Mouse (Mus musculus) fibroblast of lung, adult 2 months (primary cell): ENCODE results near the gene Best3.
"Not testable (repeated sequence)": the region's sequence is repeated elsewhere in the genome, so short reads cannot be mapped to it uniquely, and the experiment has no call there.

Source experiments
- DNase-seq: peaks from one replicate; pipeline ENCODE4 v3.0.0-alpha.2; 2011; ENCODE audit warnings: low read depth

The Best3 gene

DNA sequence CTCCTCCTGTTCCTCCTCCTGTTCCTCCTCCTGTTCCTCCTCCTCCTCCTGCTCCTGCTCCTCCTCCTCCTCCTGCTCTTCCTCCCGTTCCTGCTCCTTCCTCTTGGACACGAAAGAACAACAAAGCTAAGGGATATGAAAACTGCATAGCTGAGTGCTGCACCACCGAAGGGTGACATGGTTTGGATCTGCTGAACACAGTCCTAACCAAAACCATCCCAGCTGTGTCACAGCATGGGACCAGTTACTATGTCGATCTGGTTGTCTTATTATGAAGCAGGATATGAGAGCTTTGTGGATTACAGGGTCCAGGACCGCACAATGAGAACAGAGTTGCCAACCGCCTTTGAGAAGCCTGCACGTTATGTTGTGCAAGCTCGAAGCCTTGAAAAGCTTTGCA, 40.1 kb downstream of the Best3 start:
- no peak for DNase-seq

DNA sequence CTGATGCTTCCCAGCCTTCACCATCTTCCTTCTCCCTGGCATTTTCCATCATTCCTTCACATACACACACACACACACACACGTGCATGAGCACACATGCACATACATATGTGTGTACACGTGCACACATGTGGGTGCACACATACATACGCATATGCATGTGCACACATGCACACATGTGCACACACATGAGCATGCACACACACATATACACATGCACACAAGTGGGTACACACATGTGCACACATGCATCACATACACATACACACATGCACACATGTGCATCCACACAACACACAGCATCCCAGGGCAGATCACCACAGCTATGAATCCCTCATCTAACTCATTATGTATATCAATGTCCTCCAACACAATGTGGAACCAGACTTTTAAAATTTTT, 45.0 kb downstream of the Best3 start:
- DNase-seq, result no peak

GRCm38 (mm10) chr10:117033785-117034184, 47.7 kb downstream of the Best3 start:
- peak; percentile 69 for DNase-seq

- DNase-seq, result no peak
These were observed 54.2 kb downstream of the Best3 start for GRCm38 (mm10) chr10:117040355-117040754.

GRCm38 (mm10) chr10:117042295-117042694, 56.2 kb downstream of the Best3 start:
- DNase-seq, result no peak

DNA sequence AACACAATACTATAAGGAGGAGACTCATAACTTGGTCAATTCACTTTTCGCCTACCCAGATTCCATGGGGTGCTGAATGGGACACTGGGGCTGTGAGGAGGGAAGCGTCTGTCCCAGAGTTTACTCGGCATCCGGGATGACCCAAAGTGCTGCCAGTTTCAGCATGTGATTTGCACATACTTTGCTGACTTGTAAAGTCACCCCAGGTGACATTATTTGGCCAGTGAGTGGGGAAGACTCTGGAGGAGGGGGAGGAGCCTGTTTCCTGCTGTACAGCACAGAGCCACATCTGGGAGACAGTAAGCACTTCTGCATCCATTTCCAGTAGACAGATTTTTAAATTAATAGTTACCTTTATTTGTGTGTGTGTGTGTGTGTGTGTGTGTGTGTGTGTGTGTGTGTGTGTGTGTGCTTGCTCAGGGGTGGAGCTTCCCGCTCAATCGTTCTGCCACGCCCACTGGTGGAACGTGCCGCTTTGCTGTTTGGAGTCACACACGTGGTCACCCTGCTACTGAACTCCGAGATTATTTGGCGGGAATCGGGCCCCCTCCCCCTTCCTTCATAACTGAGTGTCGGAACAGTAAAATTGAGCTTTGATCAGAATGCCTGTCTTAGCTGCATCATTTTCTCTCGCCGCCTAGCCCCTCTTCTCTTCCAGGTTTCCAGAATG, 57.5 kb downstream of the Best3 start:
- not testable (repeated sequence) for DNase-seq

- DNase-seq, result no peak
These were observed 59.3 kb downstream of the Best3 start, which contains the start of gene Lrrc10 for GRCm38 (mm10) chr10:117045175-117046056. Gene Lrrc10, plus strand, starts transcription at chr10:117045341.

GRCm38 (mm10) chr10:117049253-117049652, 63.1 kb downstream of the Best3 start:
- DNase-seq, result no peak

DNA sequence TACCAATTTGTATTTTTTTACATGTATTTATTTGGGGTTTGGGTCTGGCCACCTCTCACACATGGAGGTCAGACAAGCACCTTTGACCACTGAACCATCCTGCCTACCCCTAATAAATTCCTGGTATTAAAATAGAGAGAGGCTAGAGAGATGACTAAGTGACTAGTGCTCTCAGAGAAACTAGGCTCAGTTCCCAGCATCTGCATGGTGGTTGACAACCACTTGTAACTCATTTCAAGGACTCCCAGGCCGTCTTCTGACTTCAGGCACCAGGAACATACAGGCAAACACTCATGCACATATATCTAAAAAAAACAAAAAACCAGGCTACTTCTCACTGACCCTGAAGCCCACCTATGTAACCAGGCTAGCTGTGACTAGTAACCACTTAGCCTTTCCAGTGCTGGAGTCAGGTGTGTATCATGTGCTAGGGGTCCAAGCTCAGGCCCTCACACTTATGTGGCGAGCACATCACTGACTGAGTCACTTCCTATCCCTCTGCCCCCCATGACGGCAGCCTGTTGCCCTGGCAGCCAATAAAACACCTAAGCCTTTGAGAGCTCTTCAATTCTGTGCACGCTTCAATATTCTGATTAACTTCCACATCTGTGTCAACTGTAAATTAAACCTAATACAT, 64.0 kb downstream of the Best3 start:
- DNase-seq, result no peak

- DNase-seq, result no peak
These were observed 69.6 kb downstream of the Best3 start for GRCm38 (mm10) chr10:117055668-117056067.

DNA sequence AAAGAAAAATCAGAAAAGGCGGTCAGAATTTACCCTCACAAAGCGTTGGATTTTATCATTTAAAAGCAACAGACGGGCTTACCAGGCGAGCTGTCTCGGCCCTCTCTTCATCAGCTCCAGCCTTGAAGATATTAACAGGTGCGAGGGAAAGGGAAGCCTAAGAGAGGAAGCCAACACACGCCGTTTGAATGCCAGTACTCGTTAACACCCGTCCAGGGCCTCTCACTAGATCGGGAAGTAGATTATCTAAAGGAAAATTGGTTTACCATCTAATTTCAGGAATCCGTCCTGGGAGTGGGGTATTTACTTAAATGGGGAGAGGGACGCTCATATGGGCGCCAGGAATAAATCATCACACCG, 76.8 kb downstream of the Best3 start:
- DNase-seq, result no peak

GRCm38 (mm10) chr10:117063254-117064021, 77.3 kb downstream of the Best3 start, which contains the start of gene Cct2:
Gene Cct2, minus strand, starts transcription at chr10:117063814.
- peak; percentile 86 for DNase-seq

GRCm38 (mm10) chr10:117064076-117064475, 78.0 kb downstream of the Best3 start:
- DNase-seq, result no peak

- no peak for DNase-seq
These were observed 83.0 kb downstream of the Best3 start for GRCm38 (mm10) chr10:117069109-117069508.

GRCm38 (mm10) chr10:117072191-117072888, 86.2 kb downstream of the Best3 start:
- DNase-seq, result no peak

GRCm38 (mm10) chr10:117073176-117073575, 87.1 kb downstream of the Best3 start:
- no peak for DNase-seq
